Mouse (Mus musculus): Measurements from ENCODE around the gene Slc10a3. TPM values are rescaled to one million over a fixed set of nuclear protein-coding genes. Genes with fewer than 3 reads are reported as not detected.

Gene Slc10a3
- total RNA-seq, 2 experiments from 2014 or later, result 3.0 to 3.5 TPM

Other genes starting within 250 kb of the Slc10a3 start
- gene Opn1mw, start 245.9 kb downstream of the Slc10a3 start, total RNA-seq (2021), result under 1 TPM in 1 of 2 experiments, not detected in 1; 0.62 TPM
- 10 to 100 TPM; 75.6 to 88.8 TPM for gene Mecp2, start 238.0 kb downstream of the Slc10a3 start, total RNA-seq (2021)
- not detected for gene Tex28, start 205.5 kb downstream of the Slc10a3 start, total RNA-seq (2021)
- under 1 TPM in 1 of 2 experiments, not detected in 1; 0.10 TPM for gene Tktl1, start 196.1 kb downstream of the Slc10a3 start, total RNA-seq (2021)
- 100 to 1,000 TPM in 1 of 2 experiments, 10 to 100 TPM in 1; 82.6 to 124 TPM for gene Flna, start 123.5 kb downstream of the Slc10a3 start, total RNA-seq (2021)
- gene Emd, start 118.7 kb downstream of the Slc10a3 start, total RNA-seq (2021), result 10 to 100 TPM; 35.1 to 36.5 TPM
- 100 to 1,000 TPM; 171 TPM for gene Rpl10, start 102.5 kb downstream of the Slc10a3 start, total RNA-seq (2021)
- 10 to 100 TPM; 48.8 to 64.9 TPM for gene Taz, start 91.4 kb downstream of the Slc10a3 start, total RNA-seq (2021)
- gene Dnase1l1, start 91.0 kb downstream of the Slc10a3 start, total RNA-seq (2021), result 1 to 10 TPM; 1.8 to 2.6 TPM
- 100 to 1,000 TPM; 333 to 352 TPM for gene Atp6ap1, start 76.3 kb downstream of the Slc10a3 start, total RNA-seq (2021)
- 100 to 1,000 TPM; 631 to 685 TPM for gene Gdi1, start 68.4 kb downstream of the Slc10a3 start, total RNA-seq (2021)
- gene Fam50a, start 60.3 kb downstream of the Slc10a3 start, total RNA-seq (2021), result 10 to 100 TPM; 27.2 to 32.3 TPM
- gene Plxna3, start 44.3 kb downstream of the Slc10a3 start, total RNA-seq (2021), result 10 to 100 TPM; 23.9 to 40.3 TPM
- gene Lage3, start 19.7 kb downstream of the Slc10a3 start, total RNA-seq (2021), result 10 to 100 TPM; 26.9 to 31.2 TPM
- gene Ubl4a, start 131 bp downstream of the Slc10a3 start, total RNA-seq (2021), result 10 to 100 TPM; 70.0 to 73.0 TPM
- gene Fam3a, start 19.9 kb upstream of the Slc10a3 start, total RNA-seq (2021), result 10 to 100 TPM; 17.8 to 24.9 TPM
- 10 to 100 TPM; 51.0 to 56.3 TPM for gene Ikbkg, start 19.9 kb upstream of the Slc10a3 start, total RNA-seq (2021)
- 10 to 100 TPM; 24.9 to 27.7 TPM for gene G6pdx, start 55.8 kb upstream of the Slc10a3 start, total RNA-seq (2021)
- not detected for gene Gm6880, start 108.0 kb upstream of the Slc10a3 start, total RNA-seq (2021)
- gene Olfr1326-ps1, start 201.5 kb upstream of the Slc10a3 start, total RNA-seq (2021), result not detected
- gene Olfr1325, start 219.3 kb upstream of the Slc10a3 start, total RNA-seq (2021), result not detected